Mouse (Mus musculus): Measurements from ENCODE around the gene P2rx3. TPM values are rescaled to one million over a fixed set of nuclear protein-coding genes. Genes with fewer than 3 reads are reported as not detected.

The P2rx3 gene
- polyA plus RNA-seq, 2 experiments, result 0.69 to 0.81 TPM

DNA sequence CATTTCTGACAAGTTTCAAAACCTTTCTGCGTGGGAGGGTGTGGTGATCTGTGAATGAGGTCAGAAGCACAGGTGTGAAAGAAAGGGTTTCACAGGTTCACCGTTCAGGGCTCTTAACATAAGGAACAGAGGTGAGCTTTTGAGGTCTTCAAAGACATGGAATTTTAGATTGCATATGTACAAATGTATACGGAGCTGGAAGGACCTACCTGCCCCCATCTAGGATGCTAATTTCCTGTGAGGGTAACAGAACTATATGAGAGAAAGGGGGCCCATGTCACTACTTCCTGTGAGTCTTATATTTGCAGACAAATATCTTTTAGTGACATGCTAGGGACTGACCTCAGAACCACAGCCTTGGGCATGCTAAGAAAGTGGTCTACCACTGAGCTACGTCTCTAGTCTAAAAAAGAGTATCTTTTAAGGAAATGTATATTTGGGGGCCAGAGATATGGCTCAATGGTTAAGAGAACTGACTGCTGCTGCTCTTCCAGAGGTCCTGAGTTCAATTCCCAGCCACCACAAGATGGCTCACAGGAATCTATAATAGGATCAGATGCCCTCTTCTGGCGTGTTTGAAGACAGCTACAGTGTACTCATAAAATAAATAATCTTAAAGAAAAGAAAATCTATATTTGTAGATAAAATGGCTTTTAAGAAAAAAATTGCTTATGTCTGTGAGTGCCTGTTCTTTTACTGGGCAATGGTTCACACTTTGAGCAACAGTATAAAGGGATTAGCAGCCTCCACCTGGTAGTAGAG, 23.3 kb downstream of the P2rx3 start:
- no peak overlapping the region for H3K27ac ChIP-seq (replicated peaks; ENCODE audit: low read depth, low read length)
- H3K27me3 ChIP-seq (ENCODE audit: control insufficient read depth, insufficient read depth, low read length), result no peaks in the 10 kb centered on the region
- no peaks in the 10 kb centered on the region for H3K36me3 ChIP-seq (ENCODE audit: control insufficient read depth, insufficient read depth, low read length)
- no peak overlapping the region for H3K9ac ChIP-seq (ENCODE audit: low read depth, low read length, severe bottlenecking)
- H3K4me2 ChIP-seq (replicated peaks; ENCODE audit: low read depth, low read length, severe bottlenecking), result no peak overlapping the region
- H3K9me3 ChIP-seq (ENCODE audit: control insufficient read depth, low read length), result no peaks in the 10 kb centered on the region
- no peak for TF ChIP-seq POLR2A (IDR thresholded peaks at IDR 0.05; ENCODE audit: borderline replicate concordance, extremely low read depth, insufficient read depth, insufficient read length)
- no peak overlapping the region for H3K4me3 ChIP-seq (replicated peaks; ENCODE audit: low read length)
- peaks cover 5% of the 10 kb centered on the region for H3K4me1 ChIP-seq (ENCODE audit: control insufficient read depth, insufficient read depth, low read length)
- DNase-seq (ENCODE audit: low spot score) (no peak), ATAC-seq (ENCODE audit: low FRiP score, low read depth) (no peak)
- WGBS, result 74% methylated on average over 5 of the region's 5 CpGs

- H3K4me1 ChIP-seq (ENCODE audit: control insufficient read depth, insufficient read depth, low read length), result peaks cover 5% of the 10 kb centered on the region
- ATAC-seq (ENCODE audit: low FRiP score, low read depth) (no peak), DNase-seq (ENCODE audit: low spot score) (no peak)
- WGBS, result 78% methylated on average over 14 of the region's 14 CpGs
- no peak overlapping the region for H3K4me3 ChIP-seq (replicated peaks; ENCODE audit: low read length)
- H3K4me2 ChIP-seq (replicated peaks; ENCODE audit: low read depth, low read length, severe bottlenecking), result no peak overlapping the region
- no peaks in the 10 kb centered on the region for H3K27me3 ChIP-seq (ENCODE audit: control insufficient read depth, insufficient read depth, low read length)
- no peak overlapping the region for H3K9ac ChIP-seq (ENCODE audit: low read depth, low read length, severe bottlenecking)
- peak overlapping the region; percentile 38; the same call in 1 of the 2 replicates for H3K27ac ChIP-seq (replicated peaks; ENCODE audit: low read depth, low read length)
- no peaks in the 10 kb centered on the region for H3K36me3 ChIP-seq (ENCODE audit: control insufficient read depth, insufficient read depth, low read length)
- no peaks in the 10 kb centered on the region for H3K9me3 ChIP-seq (ENCODE audit: control insufficient read depth, low read length)
- no peak for TF ChIP-seq POLR2A (IDR thresholded peaks at IDR 0.05; ENCODE audit: borderline replicate concordance, extremely low read depth, insufficient read depth, insufficient read length)
Measured at GRCm38 (mm10) chr2:85012679-85013078, 24.6 kb downstream of the P2rx3 start.

GRCm38 (mm10) chr2:85011906-85012604, 25.2 kb downstream of the P2rx3 start:
- no peak for DNase-seq (ENCODE audit: low spot score)
- H3K4me2 ChIP-seq (replicated peaks; ENCODE audit: low read depth, low read length, severe bottlenecking), result no peak overlapping the region
- ATAC-seq (ENCODE audit: low FRiP score, low read depth), result 0 out of 2 replicates have a peak, but pooled peaks have one; percentile 23
- H3K9ac ChIP-seq (ENCODE audit: low read depth, low read length, severe bottlenecking), result 0 out of 2 replicates have a peak overlapping the region, but pooled peaks have one; percentile 6
- H3K9me3 ChIP-seq (ENCODE audit: control insufficient read depth, low read length), result no peaks in the 10 kb centered on the region
- peak overlapping the region; percentile 38; the same call in 1 of the 2 replicates for H3K27ac ChIP-seq (replicated peaks; ENCODE audit: low read depth, low read length)
- H3K4me3 ChIP-seq (replicated peaks; ENCODE audit: low read length), result no peak overlapping the region
- no peaks in the 10 kb centered on the region for H3K27me3 ChIP-seq (ENCODE audit: control insufficient read depth, insufficient read depth, low read length)
- 41% methylated on average over 9 of the region's 9 CpGs for WGBS
- H3K36me3 ChIP-seq (ENCODE audit: control insufficient read depth, insufficient read depth, low read length), result no peaks in the 10 kb centered on the region
- H3K4me1 ChIP-seq (ENCODE audit: control insufficient read depth, insufficient read depth, low read length), result peaks cover 5% of the 10 kb centered on the region
- no peak for TF ChIP-seq POLR2A (IDR thresholded peaks at IDR 0.05; ENCODE audit: borderline replicate concordance, extremely low read depth, insufficient read depth, insufficient read length)

GRCm38 (mm10) chr2:85009212-85009611, 28.1 kb downstream of the P2rx3 start:
- ATAC-seq (ENCODE audit: low FRiP score, low read depth) (no peak), DNase-seq (ENCODE audit: low spot score) (no peak)
- no peaks in the 10 kb centered on the region for H3K27me3 ChIP-seq (ENCODE audit: control insufficient read depth, insufficient read depth, low read length)
- 52% methylated on average over 2 of the region's 2 CpGs for WGBS
- no peak overlapping the region for H3K9ac ChIP-seq (ENCODE audit: low read depth, low read length, severe bottlenecking)
- no peaks in the 10 kb centered on the region for H3K36me3 ChIP-seq (ENCODE audit: control insufficient read depth, insufficient read depth, low read length)
- H3K9me3 ChIP-seq (ENCODE audit: control insufficient read depth, low read length), result no peaks in the 10 kb centered on the region
- no peak overlapping the region for H3K4me2 ChIP-seq (replicated peaks; ENCODE audit: low read depth, low read length, severe bottlenecking)
- no peak for TF ChIP-seq POLR2A (IDR thresholded peaks at IDR 0.05; ENCODE audit: borderline replicate concordance, extremely low read depth, insufficient read depth, insufficient read length)
- no peak overlapping the region for H3K4me3 ChIP-seq (replicated peaks; ENCODE audit: low read length)
- H3K4me1 ChIP-seq (ENCODE audit: control insufficient read depth, insufficient read depth, low read length), result peaks cover 5% of the 10 kb centered on the region
- no peak overlapping the region for H3K27ac ChIP-seq (replicated peaks; ENCODE audit: low read depth, low read length)

GRCm38 (mm10) chr2:85007729-85008128, 29.5 kb downstream of the P2rx3 start:
- no peak for TF ChIP-seq POLR2A (IDR thresholded peaks at IDR 0.05; ENCODE audit: borderline replicate concordance, extremely low read depth, insufficient read depth, insufficient read length)
- ATAC-seq (ENCODE audit: low FRiP score, low read depth) (no peak), DNase-seq (ENCODE audit: low spot score) (no peak)
- no peaks in the 10 kb centered on the region for H3K27me3 ChIP-seq (ENCODE audit: control insufficient read depth, insufficient read depth, low read length)
- 24% methylated on average over 4 of the region's 4 CpGs for WGBS
- no peaks in the 10 kb centered on the region for H3K36me3 ChIP-seq (ENCODE audit: control insufficient read depth, insufficient read depth, low read length)
- H3K9me3 ChIP-seq (ENCODE audit: control insufficient read depth, low read length), result no peaks in the 10 kb centered on the region
- H3K9ac ChIP-seq (ENCODE audit: low read depth, low read length, severe bottlenecking), result no peak overlapping the region
- H3K27ac ChIP-seq (replicated peaks; ENCODE audit: low read depth, low read length), result no peak overlapping the region
- H3K4me2 ChIP-seq (replicated peaks; ENCODE audit: low read depth, low read length, severe bottlenecking), result no peak overlapping the region
- peaks cover 5% of the 10 kb centered on the region for H3K4me1 ChIP-seq (ENCODE audit: control insufficient read depth, insufficient read depth, low read length)
- H3K4me3 ChIP-seq (replicated peaks; ENCODE audit: low read length), result no peak overlapping the region
